Mouse (Mus musculus) thymus, postnatal 4 days (tissue): ENCODE data around the gene Mpp2.
A peak's percentile ranks its signal among the peaks of the same experiment; 100 is the strongest.

Experiments used
- DNase-seq: peaks from one replicate; pipeline ENCODE4 v3.0.0; 2021

Mpp2 gene

DNA sequence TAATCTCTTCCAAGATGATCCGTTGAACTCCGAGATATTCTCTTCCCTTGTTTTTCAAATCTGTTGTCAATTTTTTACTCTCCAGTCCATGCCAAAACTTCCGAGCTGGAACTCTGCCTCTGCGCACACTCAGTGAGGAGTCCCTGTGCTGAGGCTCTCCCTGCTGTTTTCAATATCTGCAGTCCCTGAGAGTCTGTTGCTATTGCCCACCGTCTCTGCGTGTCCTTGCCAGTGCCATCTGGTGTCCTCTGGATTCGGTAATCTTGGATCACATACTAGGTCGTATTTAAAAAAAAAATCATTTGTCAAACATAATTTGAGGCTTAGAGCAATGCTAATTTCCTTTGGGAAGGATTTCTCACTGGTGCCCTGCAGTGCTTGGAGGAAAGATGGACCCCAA lies 53.4 kb downstream of the Mpp2 start:
- DNase-seq = no peak

DNA sequence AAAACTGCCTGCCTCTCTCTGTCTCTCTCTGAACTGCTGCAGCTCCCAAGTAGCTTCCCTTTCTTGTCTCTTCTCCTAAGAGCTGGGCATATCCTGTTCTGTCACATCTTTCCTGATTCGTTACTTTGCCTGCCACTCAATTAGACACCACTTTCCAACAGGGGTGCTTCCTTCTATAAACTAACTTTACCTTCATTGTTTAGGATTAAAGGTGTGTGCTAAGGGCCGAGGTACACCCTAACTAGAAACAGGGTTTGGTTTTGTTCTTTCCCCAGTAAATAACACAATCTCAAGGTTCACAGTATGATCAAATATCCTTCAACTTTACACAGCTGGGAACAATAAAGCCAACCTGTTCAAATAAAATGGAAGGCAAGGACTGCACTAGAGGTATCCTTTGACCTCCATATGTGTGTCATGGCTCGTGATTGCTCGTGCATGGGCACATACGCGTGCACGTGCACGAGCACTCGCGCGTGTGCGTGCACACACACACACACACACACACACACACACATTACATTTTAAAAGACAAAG lies 55.2 kb downstream of the Mpp2 start:
- DNase-seq = no peak

DNA sequence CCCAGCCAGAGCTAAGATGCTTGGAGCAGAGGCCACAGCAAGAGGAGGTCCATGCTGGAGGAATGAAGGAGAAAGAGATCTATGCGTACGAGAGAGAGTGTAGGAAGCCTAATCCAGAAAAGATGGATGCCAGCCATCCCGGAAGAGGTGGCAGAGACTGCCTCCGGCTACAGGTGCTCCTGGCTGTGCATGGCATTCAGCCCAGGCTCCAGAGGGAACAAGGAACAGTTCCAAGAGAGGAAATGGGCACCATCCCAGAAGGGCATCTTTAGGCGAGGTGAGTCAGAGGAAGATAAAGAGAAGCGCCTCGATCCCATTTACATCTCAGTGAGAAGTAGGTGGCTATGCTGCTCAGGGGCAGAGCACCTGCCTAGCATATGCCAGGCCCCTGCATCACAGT lies 57.2 kb downstream of the Mpp2 start:
- DNase-seq = no peak

DNA sequence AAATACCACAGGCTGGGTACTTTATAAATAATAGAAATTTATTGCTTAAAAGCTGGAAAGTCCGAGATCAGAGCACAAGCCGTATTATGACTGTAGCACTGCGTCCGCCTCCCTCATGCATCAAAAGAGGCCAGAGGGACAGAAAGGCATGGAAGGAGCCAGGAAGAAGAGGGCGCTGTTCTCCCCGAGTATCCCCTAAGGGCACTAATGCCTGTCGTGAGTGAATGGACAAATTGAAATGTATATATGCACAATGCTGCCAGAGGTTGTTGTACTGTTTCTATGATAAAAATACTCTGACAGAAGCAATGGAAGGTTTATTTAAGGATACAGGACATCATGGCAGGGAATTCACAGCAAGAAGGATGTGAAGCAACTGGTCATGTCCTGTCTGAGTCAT lies 58.3 kb downstream of the Mpp2 start:
- DNase-seq = no peak

DNA sequence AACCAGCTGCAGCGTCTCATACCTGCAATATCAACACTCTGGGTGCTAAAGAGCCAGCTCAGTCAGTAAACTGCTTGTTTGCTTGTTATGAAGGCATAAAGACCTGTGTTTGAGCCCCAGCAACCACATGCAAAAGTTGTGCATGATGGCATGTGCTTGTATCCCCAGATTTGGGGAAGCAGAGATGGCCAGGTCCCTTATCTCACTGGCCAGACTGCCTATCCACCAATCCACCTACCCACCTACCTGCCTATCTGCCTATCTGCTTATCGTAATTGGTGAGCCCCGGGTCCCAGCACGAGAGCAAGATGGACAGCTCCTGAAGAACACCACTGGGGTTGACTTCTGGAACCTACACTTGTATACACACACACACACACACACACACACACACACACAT lies 59.0 kb downstream of the Mpp2 start:
- no peak for DNase-seq

DNA sequence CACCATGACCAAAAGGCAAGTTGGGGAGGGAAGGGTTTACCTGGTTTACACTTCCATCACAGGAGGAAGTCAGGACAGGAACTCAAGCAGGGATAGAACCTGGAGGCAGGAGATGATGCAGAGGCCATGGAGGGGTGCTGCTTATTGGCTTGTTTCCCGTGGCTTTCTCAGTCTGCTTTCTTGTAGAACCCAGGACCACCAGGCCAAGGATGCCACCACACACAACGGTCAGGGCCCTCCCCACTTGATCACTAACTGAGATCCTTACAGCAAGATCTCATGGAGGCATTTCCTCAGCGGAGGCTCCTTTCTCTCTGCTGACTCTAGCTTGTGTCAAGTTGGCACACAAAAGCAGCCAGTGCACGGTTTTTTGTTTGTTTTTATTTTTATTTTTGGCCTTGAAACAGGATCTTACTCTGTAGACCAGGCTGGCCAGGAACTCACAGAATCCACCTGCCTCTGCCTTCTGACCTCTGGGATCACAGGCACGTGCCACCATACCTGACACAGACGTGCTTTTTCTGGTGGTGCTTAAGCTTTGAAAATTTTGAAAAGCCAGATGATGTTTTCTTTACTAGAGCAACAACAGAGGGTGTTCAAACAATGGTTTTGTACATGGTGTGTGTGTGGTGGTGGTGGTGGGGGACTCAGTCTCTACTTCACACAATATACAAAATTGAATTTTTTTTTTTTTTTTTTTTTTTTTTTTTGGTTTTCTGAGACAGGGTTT lies 60.1 kb downstream of the Mpp2 start, which contains the start of gene Mpp3:
Gene Mpp3 (minus strand): TSS at position 375 of the 730 bp plus-strand sequence.
- DNase-seq = no peak

DNA sequence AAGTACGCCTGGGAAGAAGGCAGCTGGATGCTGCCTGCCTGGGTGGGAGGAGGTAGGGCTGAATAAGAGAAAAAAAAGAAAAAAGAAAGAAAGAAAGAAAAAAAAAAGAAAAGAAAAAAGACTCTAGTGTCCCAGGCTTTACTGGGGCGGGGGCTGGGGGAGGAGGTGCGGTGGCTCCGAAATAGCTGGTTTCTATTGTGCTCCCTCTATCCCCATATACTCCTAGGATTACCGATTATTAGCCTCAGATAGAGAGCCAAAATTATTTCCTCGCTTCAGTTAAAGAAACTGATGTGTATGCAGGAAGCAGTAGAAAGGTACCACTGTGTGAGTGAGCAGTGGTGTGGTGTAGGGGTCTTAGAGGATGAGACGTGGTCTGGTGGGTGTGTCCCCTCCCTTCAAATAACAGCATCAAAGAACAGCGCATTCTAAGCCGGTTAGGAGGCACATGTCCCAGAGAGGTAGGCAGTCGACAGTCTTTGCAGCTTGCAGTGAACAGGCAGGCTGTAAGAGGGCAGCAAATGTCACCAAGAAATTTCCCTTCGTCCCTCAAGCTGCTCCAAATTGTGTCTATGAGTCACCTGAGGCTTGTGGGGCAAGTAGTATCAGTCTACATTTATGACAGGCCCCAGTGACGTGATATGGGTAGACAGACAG lies 60.8 kb downstream of the Mpp2 start:
- no peak for DNase-seq

DNA sequence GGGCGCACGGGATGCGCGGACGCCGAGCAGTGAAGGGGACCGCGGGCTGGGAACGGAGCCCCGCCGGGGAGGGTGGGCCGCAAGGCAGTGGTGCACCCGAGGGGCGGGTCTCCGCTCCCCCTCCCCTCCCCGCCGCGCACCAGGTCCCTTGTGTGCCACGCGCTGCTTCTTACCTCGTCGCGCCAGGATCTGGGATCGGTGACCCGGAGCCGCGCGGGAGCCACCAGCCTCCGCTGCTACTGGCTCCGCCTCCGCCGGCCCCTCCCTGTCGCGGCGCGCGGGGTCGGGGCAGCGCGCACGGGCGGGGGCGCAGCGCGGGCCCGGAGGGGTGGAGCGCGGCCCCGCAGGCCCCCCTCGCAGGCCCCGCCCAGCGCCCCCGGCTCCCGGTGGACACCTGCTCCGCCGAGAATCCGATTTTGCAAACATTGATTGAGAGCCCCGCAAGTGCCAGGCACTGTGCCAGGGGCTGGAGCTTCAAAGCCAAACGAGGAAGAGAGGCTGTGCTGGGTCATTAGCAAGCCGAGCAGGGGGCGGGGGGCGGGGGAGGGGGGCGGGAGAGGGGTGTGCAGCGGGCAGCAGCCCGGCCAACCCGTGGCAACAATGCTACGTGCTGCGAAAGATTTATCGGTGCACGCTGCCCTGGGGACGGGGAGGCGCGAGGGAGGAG lies 61.5 kb downstream of the Mpp2 start:
- peak; percentile 61 for DNase-seq

DNA sequence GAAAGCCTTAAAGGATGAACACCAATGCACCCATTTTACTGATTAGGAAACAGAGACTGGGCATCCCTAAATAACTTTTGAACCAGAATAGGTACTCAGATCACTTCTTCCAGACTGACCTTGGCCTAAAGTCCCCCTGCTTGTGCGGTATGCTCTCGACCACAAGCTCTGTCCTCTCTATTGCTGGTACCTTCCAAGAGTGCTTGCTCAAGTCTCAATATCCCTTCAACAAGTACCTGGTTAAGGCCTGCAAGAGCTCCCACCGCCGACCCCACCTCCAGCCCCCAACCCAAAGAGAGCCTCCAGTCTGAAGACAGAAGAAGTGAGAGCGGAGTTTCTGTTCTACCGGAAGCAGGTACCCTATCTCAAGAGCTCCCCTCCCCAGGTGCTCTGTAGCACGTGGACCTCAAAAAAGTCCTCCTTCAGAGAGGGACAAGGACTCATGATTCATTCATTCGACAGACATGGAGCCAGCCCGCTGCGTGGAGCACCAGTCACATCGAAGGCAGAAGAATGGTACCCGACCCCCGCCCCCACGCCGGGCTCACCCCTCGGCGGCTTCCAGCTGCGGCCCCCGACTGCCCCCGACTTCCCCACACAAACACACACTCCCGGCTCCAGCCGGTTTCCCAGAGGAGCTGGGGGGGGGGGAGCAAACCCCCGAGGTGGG lies 62.2 kb downstream of the Mpp2 start:
- DNase-seq = peak; percentile 30

DNA sequence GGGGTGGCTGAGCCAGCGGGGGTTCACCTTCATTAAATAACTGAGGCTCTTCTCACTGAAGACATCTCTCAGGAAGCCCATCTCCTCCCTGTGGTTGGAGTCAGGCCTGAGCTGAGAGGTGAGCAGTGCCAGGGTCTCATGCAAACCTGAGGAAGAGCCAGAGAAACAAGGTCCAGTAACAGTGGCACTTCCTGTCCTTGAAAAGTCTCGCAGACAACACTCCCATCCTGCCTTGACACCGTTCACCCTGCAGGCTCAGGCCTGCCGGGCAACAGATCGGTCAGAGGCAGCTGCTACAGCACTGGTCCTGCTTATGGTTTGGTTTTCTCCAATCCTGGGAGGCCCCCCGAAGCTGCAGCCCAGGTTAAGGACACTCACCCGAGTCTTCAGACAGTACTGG lies 63.0 kb downstream of the Mpp2 start:
- no peak for DNase-seq

DNA sequence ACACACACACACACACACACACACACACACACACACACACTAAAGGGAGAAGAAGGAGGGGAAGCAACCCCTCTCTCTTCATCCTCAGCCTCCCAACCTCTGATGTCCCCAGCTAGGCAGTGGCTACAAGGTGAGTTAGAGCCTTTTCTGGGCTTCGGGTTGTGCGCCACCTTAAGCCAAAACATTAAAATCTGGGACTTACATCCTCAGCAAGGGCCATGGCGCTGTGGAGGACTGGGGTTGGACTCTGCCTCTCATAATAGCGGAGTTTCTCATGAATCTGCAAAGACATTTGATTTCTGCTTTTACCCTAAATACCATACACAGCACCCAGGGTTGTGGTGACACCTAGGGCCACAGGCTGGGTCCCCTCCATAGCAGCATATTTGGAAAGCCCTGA lies 63.4 kb downstream of the Mpp2 start:
- DNase-seq = no peak

DNA sequence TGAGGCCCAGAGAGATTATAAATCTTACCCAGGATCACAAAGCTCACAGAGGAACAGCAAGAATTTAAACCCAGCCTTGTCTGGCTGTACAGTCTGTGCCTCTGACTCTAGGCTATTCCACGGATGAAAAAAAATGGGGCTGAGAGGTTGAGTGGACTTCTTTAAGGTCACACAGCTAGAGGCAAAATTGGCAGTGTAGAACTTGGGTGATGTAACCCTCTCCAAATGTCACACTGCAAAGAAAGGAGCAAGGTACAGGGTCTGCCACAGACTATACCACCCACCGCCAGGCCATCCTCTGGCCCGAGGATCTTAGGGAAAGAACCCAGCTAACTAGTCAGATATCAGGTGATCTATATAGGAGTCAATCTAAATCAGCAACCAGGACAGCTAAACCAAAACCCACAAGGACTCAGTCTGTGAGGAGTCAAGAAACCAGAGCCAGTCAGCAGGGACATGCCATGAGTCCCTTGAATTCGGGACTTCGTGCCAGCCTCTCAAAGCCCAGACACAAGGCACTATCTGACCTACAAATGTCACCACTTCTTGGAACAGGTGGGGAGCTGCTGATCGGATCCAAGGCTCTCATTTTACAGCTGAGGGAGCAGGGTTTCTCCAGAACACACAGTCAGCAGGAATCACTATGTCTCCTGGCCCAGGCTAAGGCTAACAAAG lies 64.1 kb downstream of the Mpp2 start:
- no peak for DNase-seq

DNA sequence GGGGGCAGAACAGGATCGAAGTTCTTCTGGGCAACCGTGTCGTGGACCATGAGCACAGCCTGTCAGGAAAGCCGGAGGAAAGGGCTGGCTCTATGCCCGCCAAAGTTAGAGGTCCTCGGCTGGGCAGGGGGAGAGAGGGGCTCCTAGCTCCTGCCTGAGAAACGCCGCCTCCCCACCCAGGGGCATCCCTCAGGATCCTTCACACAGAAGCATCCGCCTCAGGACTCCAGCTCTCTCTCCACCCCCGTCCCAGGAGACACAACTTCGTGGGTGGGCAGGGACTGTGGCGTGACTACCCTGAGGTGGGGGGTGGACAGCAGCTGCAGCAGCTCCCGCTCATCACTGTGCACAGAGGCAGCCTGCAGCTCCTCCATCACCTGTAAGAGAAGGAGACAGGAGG lies 64.9 kb downstream of the Mpp2 start:
- DNase-seq = no peak

DNA sequence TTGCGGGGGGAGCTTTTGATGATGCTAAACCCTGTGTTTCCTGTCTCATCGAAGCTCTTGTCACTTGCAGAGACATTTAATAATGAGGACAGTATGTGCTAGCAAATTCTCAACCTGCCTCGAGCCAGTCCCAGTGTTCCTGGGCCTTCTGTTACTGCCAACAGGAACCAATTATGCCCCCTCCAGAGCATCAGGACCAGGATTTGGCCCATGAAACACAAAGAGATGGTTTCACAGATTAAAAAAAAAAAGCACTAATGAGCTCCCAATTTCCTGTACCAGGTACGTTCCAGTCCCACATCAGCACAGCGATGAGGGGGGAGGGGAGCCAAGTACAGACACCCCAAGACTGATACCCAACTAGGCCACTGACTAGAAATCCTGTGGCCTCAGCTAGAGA lies 67.1 kb downstream of the Mpp2 start:
- no peak for DNase-seq

DNA sequence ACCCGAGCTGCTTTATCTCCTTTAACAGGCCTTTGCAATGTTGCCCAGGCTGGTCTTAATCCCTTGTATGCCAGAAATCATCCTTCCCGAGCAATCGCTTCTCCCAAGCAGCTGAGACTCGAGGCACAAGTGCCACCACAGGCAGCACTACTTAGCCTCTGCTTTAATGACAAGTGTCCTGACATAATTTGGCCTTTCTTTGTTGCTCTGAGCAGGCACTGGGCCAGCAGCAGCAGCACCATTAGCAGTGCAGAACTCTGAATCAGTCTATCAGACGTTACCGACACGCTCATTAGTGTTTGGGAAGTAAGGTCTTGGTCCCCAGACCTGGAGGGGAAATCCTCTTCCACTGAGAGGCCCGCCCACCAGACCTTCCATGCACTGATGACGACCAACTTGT lies 68.6 kb downstream of the Mpp2 start:
- no peak for DNase-seq

DNA sequence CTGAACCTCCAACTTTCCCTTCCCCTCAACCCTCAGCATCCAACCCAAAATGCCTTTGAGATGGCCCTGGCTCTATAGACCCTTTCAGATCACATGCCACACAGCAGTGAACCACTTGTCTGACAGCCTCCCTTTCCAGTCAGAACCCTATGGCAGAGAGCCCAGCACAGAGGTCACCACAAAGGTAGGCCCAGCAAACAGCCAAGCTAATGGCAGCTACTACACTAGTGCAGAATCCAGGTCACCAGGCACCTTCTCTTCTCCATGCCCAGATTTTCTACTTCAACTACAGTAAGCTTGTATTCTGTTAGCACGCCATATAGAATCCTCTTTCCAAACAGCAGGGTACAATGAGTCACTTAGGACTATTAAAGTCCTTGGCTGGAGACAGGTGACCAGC lies 72.2 kb downstream of the Mpp2 start:
- no peak for DNase-seq

DNA sequence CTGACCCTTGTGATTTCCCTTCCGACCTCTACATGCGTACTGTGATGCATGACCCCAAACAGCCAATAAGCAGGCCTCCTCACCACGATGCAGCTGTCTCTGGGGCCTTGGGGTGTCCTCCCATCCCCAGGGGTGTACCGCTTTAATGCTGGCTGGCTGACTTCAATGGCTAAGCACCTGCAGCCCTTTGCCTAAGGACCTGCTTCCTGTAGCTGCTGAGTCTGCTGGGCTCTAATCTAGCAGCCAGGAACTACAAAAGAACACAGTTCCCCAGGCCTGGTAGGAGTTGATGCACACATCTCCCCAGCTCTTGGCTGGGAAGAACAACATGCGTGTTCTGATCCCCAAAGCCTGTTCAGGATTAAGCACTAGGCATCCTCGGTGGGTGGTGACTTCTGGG lies 72.8 kb downstream of the Mpp2 start:
- DNase-seq = peak; percentile 16

DNA sequence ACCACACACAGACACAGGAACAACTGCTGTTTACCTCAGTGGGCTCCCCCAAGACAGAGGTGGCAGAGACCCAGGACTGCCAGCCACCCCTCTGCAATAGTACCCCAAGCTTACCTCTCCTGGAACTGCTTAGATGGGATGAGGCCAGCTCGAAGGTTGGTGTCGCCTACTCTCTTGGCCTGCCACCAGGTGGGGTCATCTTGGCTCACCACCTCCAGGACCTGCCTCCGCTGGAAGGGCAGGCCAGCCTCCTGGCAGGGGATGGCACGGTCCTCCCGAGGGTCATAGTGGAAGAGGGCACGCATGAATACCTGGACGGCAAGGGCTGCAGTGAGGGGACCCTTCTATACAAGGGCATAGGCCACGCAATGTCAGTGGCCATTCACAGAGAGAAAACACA lies 75.1 kb downstream of the Mpp2 start:
- no peak for DNase-seq

DNA sequence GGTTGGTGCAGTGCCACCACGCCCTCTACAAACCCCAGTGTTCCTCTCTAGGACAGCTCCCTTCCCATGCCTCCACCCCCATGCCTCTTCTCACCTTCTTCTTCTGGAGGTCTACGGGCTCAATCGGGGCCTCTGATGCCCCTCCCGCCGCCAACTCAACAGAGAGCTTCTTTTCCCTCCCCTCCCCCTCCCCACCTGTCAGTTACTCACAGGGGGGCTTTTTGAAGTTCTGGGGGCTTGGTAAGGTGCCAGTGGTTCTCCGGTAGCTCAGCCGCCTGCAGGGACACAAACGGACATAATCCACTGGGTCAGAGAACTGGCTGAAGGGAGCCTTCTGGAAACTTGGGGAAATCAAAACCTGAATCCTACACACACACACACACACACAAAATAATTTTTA lies 76.8 kb downstream of the Mpp2 start:
- DNase-seq = no peak

DNA sequence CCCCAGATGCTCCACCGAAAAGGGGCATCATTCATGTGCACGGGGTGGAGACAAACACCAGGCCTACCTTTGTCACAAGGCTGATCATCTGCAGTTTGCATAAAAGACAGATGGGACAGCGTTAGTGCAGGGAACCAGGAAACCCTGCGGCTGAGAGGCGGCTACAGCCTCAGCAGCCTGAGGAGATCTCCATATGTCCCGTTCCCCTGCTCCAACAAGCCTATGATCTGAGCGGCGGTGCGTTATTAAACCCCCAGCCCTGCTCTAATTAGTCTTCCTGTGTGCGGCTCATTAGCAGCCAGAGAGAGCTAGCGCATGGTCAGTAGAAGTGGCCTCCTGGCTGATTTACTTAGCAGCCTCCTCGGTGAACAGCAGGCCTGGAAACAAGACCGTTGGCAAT lies 78.2 kb downstream of the Mpp2 start:
- no peak for DNase-seq

DNA sequence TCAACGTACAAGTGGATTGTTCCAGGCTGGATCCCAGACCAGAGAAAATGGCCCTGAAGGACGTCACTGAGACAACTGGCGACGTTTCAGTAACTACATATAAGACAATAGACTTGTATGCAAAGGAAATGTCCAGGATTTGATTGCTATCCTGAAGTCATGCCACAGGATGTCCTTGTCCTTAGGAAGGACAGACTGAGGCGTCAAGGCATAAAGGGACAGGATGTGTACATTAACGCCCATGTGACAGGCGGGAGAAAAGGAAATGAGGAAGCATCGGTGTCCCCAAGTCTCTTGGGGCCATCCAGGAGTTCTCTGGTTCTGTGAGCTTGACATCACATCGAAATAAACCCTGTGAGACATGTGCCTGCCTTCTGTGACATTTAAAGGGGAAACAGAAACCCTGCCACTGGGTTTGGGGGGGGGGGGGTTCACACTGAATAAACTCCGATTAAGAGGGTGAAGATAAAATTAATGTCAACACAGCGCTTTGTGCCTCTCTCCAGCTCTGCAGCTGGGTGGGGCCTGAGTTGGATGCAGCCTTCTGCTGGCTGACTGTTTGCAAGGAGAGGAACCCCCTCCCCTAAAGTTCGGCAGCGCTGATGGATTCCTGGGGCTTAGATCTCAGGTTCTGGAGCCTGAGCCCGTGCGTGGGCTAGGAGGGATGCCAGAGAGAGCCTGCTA lies 79.2 kb downstream of the Mpp2 start:
- DNase-seq = no peak

DNA sequence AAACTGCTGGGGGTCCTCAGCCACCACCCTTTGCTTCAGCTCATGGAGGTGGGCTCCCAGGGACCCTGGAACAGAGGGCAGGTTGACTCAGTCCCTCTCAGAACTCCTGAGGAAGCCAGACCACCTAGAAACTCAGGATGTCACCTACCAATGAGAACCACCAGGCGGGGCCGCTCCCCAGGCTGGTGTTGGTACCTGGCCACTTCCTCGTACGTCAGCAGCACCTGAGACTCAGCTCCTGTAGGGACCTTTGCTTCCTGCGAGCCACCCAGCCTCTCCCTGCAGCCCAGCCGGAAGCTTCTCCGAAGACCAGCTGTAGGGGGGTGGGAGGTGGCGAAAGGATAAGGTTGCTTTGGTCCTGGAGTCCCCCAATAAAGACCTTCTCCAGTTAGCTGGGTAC lies 79.9 kb downstream of the Mpp2 start:
- DNase-seq = no peak
